Mouse (Mus musculus) limb, embryonic 13.5 days (tissue): ENCODE measurements around the gene Myo6. TPM values are rescaled to one million over a fixed set of nuclear protein-coding genes. Genes with fewer than 3 reads are reported as not detected.
A peak's percentile ranks its signal among the peaks of the same experiment; 100 is the strongest.

Source experiments
- ATAC-seq: fragments of 200-750 bp; cut with Nextera tagmentation; 2 replicates; pipeline ENCODE4 v1.8.0; 2017; ENCODE audit warnings: low read depth, moderate number of reproducible peaks, moderate TSS enrichment; ENCODE audit not compliant: low FRiP score
- H3K27ac ChIP-seq: fragments of 300-500 bp; sonication (generic); 2 replicates; pipeline ENCODE4 v1.5.1; 2015; ENCODE audit warnings: inconsistent platforms, mild to moderate bottlenecking, moderate library complexity
- H3K27me3 ChIP-seq: fragments of 300-500 bp; sonication (generic); 2 replicates; pipeline ENCODE4 v1.6.1; 2015; ENCODE audit warnings: mild to moderate bottlenecking, inconsistent platforms
- H3K36me3 ChIP-seq: fragments of 300-500 bp; sonication (generic); 2 replicates; pipeline ENCODE4 v1.6.1; 2015; ENCODE audit warnings: inconsistent platforms, mild to moderate bottlenecking, moderate library complexity
- H3K4me1 ChIP-seq: fragments of 300-500 bp; sonication (generic); 2 replicates; pipeline ENCODE4 v1.6.1; 2015; ENCODE audit warnings: inconsistent platforms
- H3K4me2 ChIP-seq: fragments of 300-500 bp; sonication (generic); replicated peaks from 2 replicates; pipeline ENCODE4 v1.6.1; 2015; ENCODE audit warnings: inconsistent platforms, mild to moderate bottlenecking, moderate library complexity
- H3K4me3 ChIP-seq: fragments of 300-500 bp; sonication (generic); 2 replicates; pipeline ENCODE4 v1.5.1; 2015; ENCODE audit warnings: moderate library complexity, mild to moderate bottlenecking, inconsistent platforms
- H3K9ac ChIP-seq: fragments of 300-500 bp; sonication (generic); 2 replicates; pipeline ENCODE4 v1.6.1; 2015; ENCODE audit warnings: mild to moderate bottlenecking, inconsistent platforms
- H3K9me3 ChIP-seq: fragments of 300-500 bp; sonication (generic); 2 replicates; pipeline ENCODE4 v1.6.1; 2016; ENCODE audit warnings: inconsistent platforms
- WGBS: fragments of 180-500 bp; shearing (Covaris S2); methylation state at CpG from one replicate; pipeline ENCODE4 v1.1.7; 2015; 5-methylcytosine and 5-hydroxymethylcytosine counted together
- polyA plus RNA-seq: library from polyadenylated mRNA; unstranded; fragments of >200 nt; fragmentation: Nextera tagmentation; extraction: Ambion mirVana; gene quantifications from 2 replicates; pipeline ENCODE4 v1.2.1, GENCODE M21; 2015

Myo6 gene
- polyA plus RNA-seq, 1 experiment from 2014 or later = 10.9 TPM

DNA sequence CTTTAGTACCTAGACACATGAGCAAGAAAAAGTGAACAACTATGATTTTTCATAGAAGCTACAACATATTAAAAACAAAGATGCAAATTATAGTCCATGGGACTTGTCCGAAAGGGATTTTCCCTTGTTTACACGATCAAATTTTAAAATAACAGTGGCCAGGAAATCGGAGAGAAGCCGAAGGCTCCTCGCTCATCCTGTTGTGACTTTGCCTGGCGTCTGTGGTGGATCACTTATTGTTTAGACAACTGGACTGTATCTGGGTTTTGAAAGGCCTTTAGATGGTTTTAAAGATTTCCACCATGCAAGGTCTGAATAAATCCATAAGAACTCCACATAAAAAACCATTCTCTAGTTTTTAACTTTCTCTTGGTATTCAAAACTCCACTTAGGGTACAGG, 1.6 kb downstream of the Myo6 start:
- peak overlapping the region; percentile 14; the same call in 1 of the 2 replicates for H3K4me2 ChIP-seq
- H3K27me3 ChIP-seq = no peaks in the 10 kb centered on the region
- no peak overlapping the region for H3K4me3 ChIP-seq
- H3K9ac ChIP-seq = no peak overlapping the region
- H3K9me3 ChIP-seq = no peaks in the 10 kb centered on the region
- no peaks in the 10 kb centered on the region for H3K36me3 ChIP-seq
- H3K27ac ChIP-seq = no peak overlapping the region
- 86% methylated on average over 6 of the region's 6 CpGs for WGBS
- 0 out of 2 replicates have a peak, but pooled peaks cover 4% of the 10 kb centered on the region for H3K4me1 ChIP-seq
- no peak for ATAC-seq

DNA sequence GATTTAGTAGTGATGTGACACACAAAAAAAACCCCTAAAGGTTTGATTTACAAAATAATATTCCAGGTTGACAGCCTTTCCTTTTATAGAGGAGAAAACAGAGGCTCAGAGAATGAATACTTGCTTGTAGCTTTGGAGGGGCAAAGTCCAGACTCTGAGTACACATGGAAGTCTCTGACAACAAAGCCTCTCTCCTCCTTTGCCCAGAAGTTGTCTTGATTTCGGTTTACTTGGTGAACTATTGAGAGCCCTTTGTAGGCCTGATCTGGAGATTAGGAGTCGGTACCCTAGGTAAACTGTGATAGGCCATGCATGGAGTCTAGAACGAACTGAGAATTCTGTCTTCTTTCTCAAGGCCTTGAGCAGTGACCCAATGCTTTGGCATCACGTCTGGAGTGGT, 2.3 kb downstream of the Myo6 start:
- Histone ChIP-seq H3K9me3 (no peaks in the 10 kb centered on the region), H3K27ac (no peak overlapping the region), H3K36me3 (no peaks in the 10 kb centered on the region), H3K27me3 (no peaks in the 10 kb centered on the region), H3K4me1 (0 out of 2 replicates have a peak, but pooled peaks cover 4% of the 10 kb centered on the region), H3K9ac (no peak overlapping the region), H3K4me2 (no peak overlapping the region), H3K4me3 (no peak overlapping the region)
- WGBS = 80% methylated on average over 4 of the region's 4 CpGs
- no peak for ATAC-seq

DNA sequence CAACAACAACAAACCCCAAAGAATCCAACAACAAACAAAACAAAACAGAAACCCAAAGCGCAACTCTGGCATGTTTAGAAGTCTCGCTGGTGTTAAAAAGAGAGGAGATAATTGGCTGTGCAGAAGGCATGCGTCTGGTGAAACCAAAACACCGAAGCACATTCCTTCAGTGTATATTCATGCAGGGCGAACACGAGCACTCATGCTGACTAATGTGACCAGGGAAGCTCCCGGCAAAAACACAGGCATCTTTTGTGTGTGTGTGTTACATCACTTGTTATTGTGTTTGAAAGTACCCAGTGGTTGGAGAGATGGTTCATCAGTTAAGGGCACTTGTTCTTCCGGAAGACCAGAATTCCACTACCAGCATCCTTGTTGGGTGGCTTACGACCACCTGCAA, 4.7 kb downstream of the Myo6 start:
- Histone ChIP-seq H3K4me1 (peaks cover 7% of the 10 kb centered on the region), H3K9me3 (no peaks in the 10 kb centered on the region), H3K27ac (no peak overlapping the region), H3K36me3 (no peaks in the 10 kb centered on the region), H3K4me2 (no peak overlapping the region), H3K9ac (no peak overlapping the region), H3K4me3 (no peak overlapping the region), H3K27me3 (no peaks in the 10 kb centered on the region)
- WGBS = 94% methylated on average over 9 of the region's 9 CpGs
- no peak for ATAC-seq

DNA sequence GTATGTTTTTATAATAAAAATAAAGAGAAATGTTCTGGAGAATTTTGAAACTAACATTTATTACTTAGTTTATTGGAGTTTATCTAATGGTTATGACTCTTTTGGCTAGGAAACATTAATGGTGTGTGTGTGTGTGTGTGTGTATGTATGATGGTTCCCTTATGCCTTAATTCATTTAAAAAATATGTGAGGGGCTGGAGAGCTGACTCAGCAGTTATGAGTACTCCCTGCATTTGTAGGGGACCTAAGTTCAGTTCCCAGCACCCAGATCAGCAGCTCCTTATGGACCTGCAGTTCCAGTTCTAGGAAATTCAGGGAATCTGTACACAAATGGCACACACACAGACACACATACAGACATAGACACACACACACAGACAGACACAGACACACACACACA, 6.4 kb downstream of the Myo6 start:
- Histone ChIP-seq H3K27me3 (no peaks in the 10 kb centered on the region), H3K9me3 (no peaks in the 10 kb centered on the region), H3K4me2 (no peak overlapping the region), H3K4me1 (peaks cover 7% of the 10 kb centered on the region), H3K36me3 (no peaks in the 10 kb centered on the region), H3K9ac (no peak overlapping the region), H3K4me3 (no peak overlapping the region), H3K27ac (no peak overlapping the region)
- ATAC-seq = no peak

DNA sequence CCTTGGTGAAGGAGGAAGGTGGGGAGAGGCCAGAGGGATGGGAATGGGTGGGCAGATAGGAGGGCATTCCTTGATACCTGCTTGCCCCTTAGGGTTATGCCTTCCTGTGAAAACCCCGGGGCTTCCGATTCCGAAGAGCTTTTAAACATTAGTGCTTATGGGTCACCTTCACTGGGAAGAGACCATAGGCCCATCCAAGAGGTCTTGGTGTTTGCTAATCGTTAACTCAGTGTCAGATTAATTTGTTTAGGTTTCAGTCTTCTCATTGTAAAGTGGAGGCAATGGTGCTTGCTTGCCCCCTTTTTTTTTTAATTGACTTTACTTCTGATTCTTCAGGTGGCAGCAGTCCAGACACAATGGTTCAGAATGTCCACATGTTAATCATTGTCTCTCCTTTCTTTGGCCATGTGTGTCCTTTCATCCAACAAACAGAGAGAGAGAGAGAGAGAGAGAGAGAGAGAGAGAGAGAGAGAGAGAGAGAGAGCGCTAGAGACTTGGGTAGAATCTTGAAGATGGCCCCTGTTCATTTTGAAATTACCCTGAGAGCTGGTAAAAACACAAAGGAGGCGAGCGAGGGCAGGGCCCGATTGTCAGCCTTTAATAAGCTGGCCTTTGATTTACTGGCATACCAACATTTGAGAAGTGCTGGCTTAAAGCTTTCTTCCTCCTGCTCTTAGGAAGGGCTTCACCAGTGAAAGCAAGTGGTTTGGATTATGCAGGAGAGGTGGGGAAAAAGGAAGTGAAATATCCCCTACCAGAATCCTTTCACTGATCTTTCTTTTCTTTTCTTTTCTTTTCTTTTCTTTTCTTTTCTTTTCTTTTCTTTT, 7.8 kb downstream of the Myo6 start:
- H3K4me1 ChIP-seq = peaks cover 7% of the 10 kb centered on the region
- H3K27ac ChIP-seq = no peak overlapping the region
- H3K36me3 ChIP-seq = no peaks in the 10 kb centered on the region
- H3K9ac ChIP-seq = no peak overlapping the region
- H3K4me2 ChIP-seq = no peak overlapping the region
- ATAC-seq = no peak
- H3K4me3 ChIP-seq = no peak overlapping the region
- no peaks in the 10 kb centered on the region for H3K27me3 ChIP-seq
- no peaks in the 10 kb centered on the region for H3K9me3 ChIP-seq
- WGBS = 58% methylated on average over 8 of the region's 8 CpGs

DNA sequence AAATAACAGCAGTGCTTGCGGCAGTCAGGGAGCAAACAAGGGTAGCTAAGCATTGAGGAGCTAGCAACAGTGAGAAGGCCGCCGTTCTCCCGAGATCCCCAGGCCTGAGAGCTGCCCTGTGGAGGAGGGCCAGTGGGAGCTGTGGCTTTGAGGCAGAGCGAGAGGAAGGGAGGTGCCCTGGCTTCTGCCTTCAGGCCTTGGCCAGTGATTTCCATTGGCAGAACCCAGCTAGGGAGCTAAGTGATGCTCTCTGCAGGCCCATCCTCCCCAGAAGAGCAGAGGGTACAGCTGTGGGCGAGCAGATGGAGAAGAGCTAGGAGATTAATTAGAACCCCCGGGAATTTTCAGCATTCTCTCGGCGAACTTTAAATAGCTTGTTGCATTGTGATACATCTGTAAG, 8.8 kb downstream of the Myo6 start:
- peak; percentile 51; the same call in 1 of the 2 replicates for ATAC-seq
- 48% methylated on average over 9 of the region's 9 CpGs for WGBS
- H3K36me3 ChIP-seq = no peaks in the 10 kb centered on the region
- peaks cover 7% of the 10 kb centered on the region for H3K4me1 ChIP-seq
- H3K9ac ChIP-seq = peak overlapping the region; percentile 35; the same call in 1 of the 2 replicates
- H3K9me3 ChIP-seq = no peaks in the 10 kb centered on the region
- H3K27me3 ChIP-seq = no peaks in the 10 kb centered on the region
- no peak overlapping the region for H3K27ac ChIP-seq
- H3K4me3 ChIP-seq = no peak overlapping the region
- no peak overlapping the region for H3K4me2 ChIP-seq

DNA sequence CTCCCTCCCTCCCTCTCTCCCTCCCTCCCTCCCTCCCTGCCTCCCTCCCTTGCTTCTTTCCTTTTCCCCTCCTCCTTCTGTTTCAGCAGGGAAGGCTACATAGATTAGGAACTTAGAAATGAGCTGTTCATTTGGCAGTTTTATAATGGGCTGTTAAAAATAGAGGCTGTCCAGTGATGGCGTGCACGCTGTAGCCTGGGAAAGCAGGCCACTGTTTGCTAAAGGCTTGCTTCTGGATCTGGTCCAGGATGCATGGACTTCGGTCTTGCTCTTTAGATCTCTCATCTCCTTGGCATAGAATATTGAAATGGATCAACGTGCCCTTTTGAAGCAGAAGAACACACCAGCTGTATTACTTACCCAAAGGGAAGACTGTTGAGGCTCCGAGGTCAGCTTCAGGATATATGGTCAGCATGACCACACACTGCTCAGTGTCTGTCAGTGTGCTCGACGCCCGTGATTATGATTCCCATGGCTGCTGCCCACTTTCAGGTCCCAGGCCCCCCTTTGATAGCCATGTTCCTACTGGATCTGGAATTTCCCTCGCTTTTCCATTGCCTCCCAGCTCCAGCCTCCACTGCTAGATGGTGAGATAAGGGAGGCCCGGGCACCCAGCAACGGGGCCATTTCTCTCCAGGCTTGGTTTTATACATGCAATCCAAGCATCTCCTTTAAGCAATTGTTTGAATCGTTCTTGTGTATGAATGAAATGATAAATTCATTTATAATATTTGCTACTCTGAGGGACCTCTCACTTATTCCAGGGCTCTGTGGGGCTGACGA, 12.1 kb downstream of the Myo6 start:
- Histone ChIP-seq H3K4me1 (peaks cover 7% of the 10 kb centered on the region), H3K27me3 (no peaks in the 10 kb centered on the region), H3K27ac (no peak overlapping the region), H3K4me3 (no peak overlapping the region), H3K9me3 (no peaks in the 10 kb centered on the region), H3K4me2 (no peak overlapping the region), H3K36me3 (no peaks in the 10 kb centered on the region), H3K9ac (no peak overlapping the region)
- ATAC-seq = no peak
- 67% methylated on average over 13 of the region's 13 CpGs for WGBS

DNA sequence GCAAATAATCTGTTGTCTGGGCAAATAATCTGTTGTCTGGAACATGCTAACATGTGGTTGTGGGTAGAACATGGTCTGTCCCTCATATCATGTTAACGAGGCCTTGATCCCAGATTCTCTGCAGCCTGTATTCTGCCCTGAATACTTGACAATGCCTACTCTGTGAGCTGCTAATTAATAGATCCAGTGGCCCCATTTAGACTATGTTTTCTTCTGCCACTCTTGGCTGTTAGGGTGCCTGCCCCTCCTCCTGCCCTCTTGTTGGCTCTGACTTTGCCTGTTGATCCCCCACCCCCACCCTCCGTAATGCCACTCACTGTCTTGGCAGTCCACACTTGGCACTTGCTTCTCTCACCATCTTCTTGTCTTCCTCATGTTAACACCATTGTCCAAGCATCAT, 13.8 kb downstream of the Myo6 start:
- Histone ChIP-seq H3K4me2 (no peak overlapping the region), H3K27ac (no peak overlapping the region), H3K27me3 (no peaks in the 10 kb centered on the region), H3K36me3 (no peaks in the 10 kb centered on the region), H3K9ac (no peak overlapping the region), H3K4me1 (peaks cover 1% of the 10 kb centered on the region), H3K9me3 (no peaks in the 10 kb centered on the region), H3K4me3 (no peak overlapping the region)
- WGBS = 80% methylated on average over 2 of the region's 2 CpGs
- no peak for ATAC-seq

DNA sequence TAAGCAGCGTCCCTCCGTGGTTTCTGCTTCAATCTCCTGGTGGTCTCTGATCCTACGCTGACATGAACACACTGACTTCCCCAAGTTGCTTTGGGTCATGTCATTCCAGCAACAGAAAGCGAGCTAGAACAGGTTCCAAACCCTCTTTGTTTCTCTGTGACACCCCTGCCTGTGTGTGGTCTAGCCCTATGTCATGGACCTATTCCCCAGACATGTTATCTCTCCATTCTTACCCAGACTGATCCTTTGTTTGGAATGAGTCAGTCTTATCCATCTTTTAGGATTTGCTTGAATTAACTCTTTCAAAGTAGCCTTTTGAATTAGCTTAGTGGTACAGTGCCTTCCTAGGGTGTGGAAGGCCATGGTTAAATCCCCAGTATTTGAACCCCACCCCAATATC, 14.9 kb downstream of the Myo6 start:
- no peak for ATAC-seq
- Histone ChIP-seq H3K9ac (no peak overlapping the region), H3K27ac (no peak overlapping the region), H3K9me3 (no peaks in the 10 kb centered on the region), H3K4me2 (no peak overlapping the region), H3K36me3 (no peaks in the 10 kb centered on the region), H3K27me3 (no peaks in the 10 kb centered on the region), H3K4me3 (no peak overlapping the region), H3K4me1 (no peaks in the 10 kb centered on the region; the same call in 1 of the 2 replicates)
- WGBS = 89% methylated on average over 4 of the region's 4 CpGs

DNA sequence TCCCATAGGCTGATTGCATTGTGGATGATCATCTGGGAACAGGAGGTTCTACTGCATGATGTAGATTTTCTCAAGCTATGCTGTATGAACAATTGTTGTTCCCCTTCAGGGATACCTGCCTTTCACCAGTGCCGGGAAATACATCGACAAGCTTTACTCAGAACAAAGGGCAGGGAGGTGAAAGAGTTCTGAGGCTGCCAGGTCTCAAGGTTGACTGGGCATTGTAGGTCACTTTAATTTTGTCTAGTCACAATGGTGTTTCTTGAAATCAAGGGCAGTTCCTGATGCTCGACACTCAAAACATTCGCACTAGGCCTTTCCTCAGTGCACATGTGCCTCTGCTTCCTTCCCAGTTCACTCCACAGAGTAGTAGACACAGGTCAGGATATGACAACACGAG, 15.9 kb downstream of the Myo6 start:
- ATAC-seq = no peak
- Histone ChIP-seq H3K36me3 (no peaks in the 10 kb centered on the region), H3K4me2 (no peak overlapping the region), H3K9me3 (no peaks in the 10 kb centered on the region), H3K4me3 (no peak overlapping the region), H3K27me3 (no peaks in the 10 kb centered on the region), H3K4me1 (no peaks in the 10 kb centered on the region; the same call in 1 of the 2 replicates), H3K27ac (no peak overlapping the region), H3K9ac (no peak overlapping the region)
- 87% methylated on average over 5 of the region's 5 CpGs for WGBS

DNA sequence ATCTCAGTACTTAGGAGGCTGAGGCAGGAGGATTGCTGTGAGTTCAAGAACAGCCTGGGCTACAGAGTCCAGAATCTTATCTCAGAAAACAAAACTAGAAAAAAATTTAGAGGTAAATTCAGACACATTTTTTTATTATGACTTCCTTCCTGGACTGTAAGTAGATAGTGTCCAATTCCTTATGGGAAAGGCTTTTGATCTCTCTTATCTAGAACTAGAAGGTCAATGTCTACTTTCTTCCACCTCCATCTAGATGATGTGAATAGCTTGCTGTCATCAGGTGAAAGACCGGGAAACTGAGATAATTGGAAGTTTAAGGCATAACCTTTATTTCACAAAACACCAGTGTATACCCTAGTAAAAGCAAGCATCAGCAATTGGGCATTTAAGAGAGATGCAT, 16.9 kb downstream of the Myo6 start:
- H3K9me3 ChIP-seq = no peaks in the 10 kb centered on the region
- ATAC-seq = no peak

DNA sequence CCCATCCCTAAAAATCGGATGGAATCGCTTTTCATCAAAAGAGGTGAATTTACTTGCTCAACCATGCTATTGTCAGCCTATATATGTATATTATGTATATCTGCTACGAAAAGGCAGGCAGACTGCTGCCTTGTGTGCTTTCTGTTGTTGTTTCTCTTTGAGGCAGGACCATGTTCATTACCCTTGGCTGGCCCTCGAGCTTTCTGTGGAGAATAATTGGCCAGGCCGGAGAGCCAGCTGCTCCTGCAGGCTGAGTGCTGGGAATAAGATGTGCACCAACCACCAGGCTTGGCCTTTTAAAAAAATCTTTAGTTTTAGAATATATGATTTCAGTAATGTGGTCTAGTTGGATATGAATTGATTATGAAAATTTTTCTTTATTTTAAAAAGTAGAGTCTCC, 19.3 kb downstream of the Myo6 start:
- Histone ChIP-seq H3K27ac (no peak overlapping the region), H3K4me1 (no peaks in the 10 kb centered on the region), H3K9me3 (no peaks in the 10 kb centered on the region), H3K4me2 (no peak overlapping the region), H3K4me3 (no peak overlapping the region), H3K27me3 (no peaks in the 10 kb centered on the region), H3K9ac (no peak overlapping the region), H3K36me3 (no peaks in the 10 kb centered on the region)
- 77% methylated on average over 5 of the region's 5 CpGs for whole genome bisulfite sequencing
- no peak for ATAC-seq

More for the DNA sequence above, 16.9 kb downstream of the Myo6 start:
- 93% methylated on average over 1 of the region's 1 CpGs for WGBS
- H3K36me3 ChIP-seq = no peaks in the 10 kb centered on the region
- H3K4me2 ChIP-seq = no peak overlapping the region
- no peak overlapping the region for H3K27ac ChIP-seq
- H3K9ac ChIP-seq = no peak overlapping the region
- H3K4me1 ChIP-seq = no peaks in the 10 kb centered on the region; the same call in 1 of the 2 replicates
- H3K27me3 ChIP-seq = no peaks in the 10 kb centered on the region
- no peak overlapping the region for H3K4me3 ChIP-seq
